Mouse (Mus musculus) heart, embryonic 11.5 days (tissue): ENCODE data around the gene Ints3. TPM values are rescaled to one million over a fixed set of nuclear protein-coding genes. Genes with fewer than 3 reads are reported as not detected.
"Not testable (repeated sequence)": the region's sequence is repeated elsewhere in the genome, so short reads cannot be mapped to it uniquely, and the experiment has no call there.

Experiments used
- ATAC-seq: fragments of 200-750 bp; cut with Nextera tagmentation; replicated peaks from 2 replicates; pipeline ENCODE4 v1.8.0; 2017; ENCODE audit warnings: moderate library complexity; ENCODE audit not compliant: insufficient number of reproducible peaks, low FRiP score, low TSS enrichment
- H3K27ac ChIP-seq: fragments of 300-500 bp; sonication (generic); 2 replicates; pipeline ENCODE4 v1.5.1; 2014; ENCODE audit warnings: mild to moderate bottlenecking, low read depth, low read length
- H3K27me3 ChIP-seq: fragments of 300-500 bp; sonication (generic); 2 replicates; pipeline ENCODE4 v1.6.1; 2014; ENCODE audit warnings: mild to moderate bottlenecking, low read length, mixed read lengths; ENCODE audit not compliant: control insufficient read depth, insufficient read depth
- H3K36me3 ChIP-seq: fragments of 300-500 bp; sonication (generic); 2 replicates; pipeline ENCODE4 v1.6.1; 2014; ENCODE audit warnings: mild to moderate bottlenecking, low read length, moderate library complexity, mixed read lengths; ENCODE audit not compliant: control insufficient read depth, insufficient read depth
- H3K4me1 ChIP-seq: fragments of 300-500 bp; sonication (generic); 2 replicates; pipeline ENCODE4 v1.6.1; 2014; ENCODE audit warnings: low read length; ENCODE audit not compliant: control insufficient read depth, insufficient read depth
- H3K4me2 ChIP-seq: fragments of 300-500 bp; sonication (generic); 2 replicates; pipeline ENCODE4 v1.6.1; 2014; ENCODE audit warnings: mild to moderate bottlenecking, moderate library complexity
- H3K4me3 ChIP-seq: fragments of 300-500 bp; sonication (generic); 2 replicates; pipeline ENCODE4 v1.5.1; 2014; ENCODE audit warnings: low read depth, low read length
- H3K9ac ChIP-seq: fragments of 300-500 bp; sonication (generic); 2 replicates; pipeline ENCODE4 v1.6.1; 2014; ENCODE audit warnings: mild to moderate bottlenecking, low read depth, low read length, moderate library complexity
- H3K9me3 ChIP-seq: fragments of 300-500 bp; sonication (generic); replicated peaks from 2 replicates; pipeline ENCODE4 v1.6.1; 2016; ENCODE audit warnings: low read length; ENCODE audit not compliant: control insufficient read depth
- WGBS: fragments of 180-500 bp; shearing (Covaris S2); extraction: QIAGEN DNeasy Blood & Tissue Kit; methylation state at CpG from one replicate; pipeline ENCODE4 v1.1.7; 2014; ENCODE audit not compliant: insufficient replicate concordance; 5-methylcytosine and 5-hydroxymethylcytosine counted together
- polyA plus RNA-seq: library from polyadenylated mRNA; unstranded; fragments of >200 nt; fragmentation: Nextera tagmentation; extraction: Ambion mirVana; gene quantifications from 2 replicates; pipeline ENCODE4 v1.2.1, GENCODE M21; 2014

Gene Ints3
- polyA plus RNA-seq, 1 experiment from 2014 or later: 26.9 TPM

DNA sequence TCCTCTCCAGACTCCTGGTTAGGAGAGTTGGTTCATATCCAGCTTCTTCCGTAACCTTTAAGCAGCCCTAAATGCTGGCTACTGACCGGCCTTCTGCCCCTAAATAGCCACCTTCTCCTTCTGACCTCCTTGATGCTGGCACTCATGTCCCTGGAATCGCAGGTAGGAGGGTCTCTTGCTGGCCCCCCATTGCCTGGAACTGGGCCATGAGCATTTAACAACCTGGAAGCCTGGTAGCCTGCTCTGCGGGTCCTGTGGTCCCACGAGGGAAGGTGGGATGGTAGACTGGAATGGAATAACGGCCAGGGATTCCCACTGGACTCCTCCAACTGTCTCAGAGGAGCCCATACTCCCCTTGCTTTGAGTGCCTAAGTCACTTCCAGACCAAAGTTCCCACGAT is 61.6 kb downstream of the Ints3 start:
- H3K4me2 ChIP-seq: no peak overlapping the region
- no peaks in the 10 kb centered on the region for H3K27me3 ChIP-seq
- no peak overlapping the region for H3K9ac ChIP-seq
- H3K4me3 ChIP-seq: no peak overlapping the region
- H3K4me1 ChIP-seq: no peaks in the 10 kb centered on the region
- no peak for ATAC-seq
- WGBS: 68% methylated on average over 7 of the region's 7 CpGs
- no peak overlapping the region for H3K27ac ChIP-seq
- H3K36me3 ChIP-seq: no peaks in the 10 kb centered on the region
- H3K9me3 ChIP-seq: no peaks in the 10 kb centered on the region

DNA sequence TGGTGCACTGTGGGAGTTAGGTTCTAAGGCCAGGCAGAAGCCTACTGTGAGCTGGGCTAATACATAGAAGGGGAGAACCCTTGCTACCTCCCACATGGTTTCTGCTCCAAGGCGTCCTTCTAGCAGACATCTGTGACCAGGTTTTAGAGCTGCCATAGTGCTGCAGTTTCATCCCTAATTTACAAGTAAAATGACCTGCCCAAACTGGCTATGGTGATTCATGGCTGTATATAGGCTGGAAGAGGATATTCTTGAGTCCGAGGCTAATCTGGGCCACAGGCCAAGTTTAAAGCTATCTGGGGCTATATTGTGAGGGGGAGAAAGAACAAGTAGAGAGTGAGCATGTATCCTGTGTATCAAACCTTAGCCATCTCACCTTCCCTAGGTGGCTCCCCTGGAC is 64.4 kb downstream of the Ints3 start:
- no peaks in the 10 kb centered on the region for H3K27me3 ChIP-seq
- H3K9ac ChIP-seq: no peak overlapping the region
- H3K4me3 ChIP-seq: no peak overlapping the region
- no peaks in the 10 kb centered on the region for H3K4me1 ChIP-seq
- WGBS: 55% methylated on average over 2 of the region's 2 CpGs
- H3K36me3 ChIP-seq: no peaks in the 10 kb centered on the region
- no peak overlapping the region for H3K27ac ChIP-seq
- no peaks in the 10 kb centered on the region for H3K9me3 ChIP-seq
- ATAC-seq: no peak
- no peak overlapping the region for H3K4me2 ChIP-seq

DNA sequence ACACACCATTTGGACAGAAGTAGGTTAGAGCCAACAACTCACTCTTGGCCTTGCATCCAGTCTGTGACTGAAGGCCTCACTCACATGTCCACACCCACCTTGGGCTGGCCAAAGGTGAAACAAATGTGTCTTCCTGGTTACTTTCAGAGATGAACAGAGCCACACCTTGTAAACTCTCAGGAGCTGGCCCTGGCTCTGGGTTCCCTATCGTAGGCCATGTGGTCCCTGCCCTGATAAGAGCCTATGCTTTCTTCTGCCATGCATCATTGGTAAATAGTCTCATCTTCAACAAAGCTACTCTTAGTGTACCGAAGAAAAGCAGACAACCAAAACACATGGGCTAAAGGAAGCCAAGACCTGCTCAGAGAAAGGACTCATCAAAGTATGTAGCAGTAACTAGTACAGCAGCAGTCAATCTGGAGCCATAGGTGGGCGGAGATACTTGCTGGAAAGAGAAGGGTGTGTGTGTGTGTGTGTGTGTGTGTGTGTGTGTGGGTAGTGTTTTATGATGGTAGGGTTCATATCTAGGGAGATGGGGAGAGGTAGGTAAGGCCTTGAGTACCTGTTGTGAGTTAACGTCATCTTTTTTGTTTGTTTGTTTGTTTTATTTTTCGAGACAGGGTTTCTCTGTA is 66.3 kb downstream of the Ints3 start:
- H3K4me3 ChIP-seq: no peak overlapping the region
- 0 out of 2 replicates have a peak, but pooled peaks have one; percentile 22 for ATAC-seq
- WGBS: 77% methylated on average over 5 of the region's 5 CpGs

DNA sequence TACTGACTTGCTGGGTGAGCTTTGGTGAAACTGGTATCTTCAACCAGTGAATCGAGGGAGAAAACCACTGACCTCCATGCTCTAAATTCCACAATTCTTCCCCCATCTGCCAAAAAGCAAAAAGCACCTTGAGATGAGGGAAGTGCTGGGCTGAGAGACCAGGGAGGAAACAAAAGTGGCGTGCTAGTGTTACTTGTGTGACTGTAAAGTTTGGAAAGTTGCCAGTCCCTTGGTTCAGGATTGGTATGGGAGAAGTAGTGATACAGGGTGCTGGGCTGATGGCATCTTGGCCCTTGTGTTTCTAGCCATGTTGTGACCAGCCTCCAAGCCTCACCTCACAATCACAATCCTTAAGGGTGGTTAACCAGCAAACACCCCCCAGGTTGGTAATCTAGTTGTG is 71.1 kb downstream of the Ints3 start:
- Histone ChIP-seq H3K9me3 (no peaks in the 10 kb centered on the region), H3K27ac (no peak overlapping the region), H3K4me3 (no peak overlapping the region), H3K9ac (no peak overlapping the region), H3K4me2 (no peak overlapping the region), H3K36me3 (peaks cover 10% of the 10 kb centered on the region; the same call in 1 of the 2 replicates), H3K27me3 (no peaks in the 10 kb centered on the region), H3K4me1 (no peaks in the 10 kb centered on the region)
- ATAC-seq: no peak
- WGBS: 83% methylated on average over 2 of the region's 2 CpGs

More for the DNA sequence above, 66.3 kb downstream of the Ints3 start:
- no peaks in the 10 kb centered on the region for H3K36me3 ChIP-seq
- no peaks in the 10 kb centered on the region for H3K9me3 ChIP-seq
- H3K4me2 ChIP-seq: no peak overlapping the region
- no peaks in the 10 kb centered on the region for H3K27me3 ChIP-seq
- no peaks in the 10 kb centered on the region for H3K4me1 ChIP-seq
- no peak overlapping the region for H3K27ac ChIP-seq
- no peak overlapping the region for H3K9ac ChIP-seq

DNA sequence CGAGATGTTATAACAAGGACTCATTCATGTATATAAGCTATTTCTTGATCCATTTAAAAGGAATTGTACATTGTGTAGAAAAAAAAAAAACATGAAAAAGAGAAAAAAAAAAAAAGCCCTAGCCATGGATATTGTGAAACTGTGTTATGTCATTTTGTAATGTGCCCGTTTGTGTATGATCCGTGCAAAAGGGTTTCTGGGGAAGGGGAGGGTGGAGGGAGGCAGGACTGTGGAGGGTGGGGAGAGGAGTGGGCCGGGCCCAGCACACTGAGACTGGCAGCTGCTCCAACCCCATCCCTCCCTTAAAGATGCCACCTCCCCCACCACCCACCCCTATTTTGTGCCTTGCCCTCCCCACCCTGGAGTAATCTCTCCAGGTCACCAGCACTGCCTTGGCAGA is 71.9 kb downstream of the Ints3 start:
- H3K4me3 ChIP-seq: no peak overlapping the region
- H3K4me2 ChIP-seq: no peak overlapping the region
- 86% methylated on average over 4 of the region's 4 CpGs for WGBS
- ATAC-seq: no peak
- no peak overlapping the region for H3K9ac ChIP-seq
- H3K36me3 ChIP-seq: peaks cover 10% of the 10 kb centered on the region; the same call in 1 of the 2 replicates
- H3K27me3 ChIP-seq: no peaks in the 10 kb centered on the region
- no peak overlapping the region for H3K27ac ChIP-seq
- no peaks in the 10 kb centered on the region for H3K4me1 ChIP-seq
- H3K9me3 ChIP-seq: no peaks in the 10 kb centered on the region

DNA sequence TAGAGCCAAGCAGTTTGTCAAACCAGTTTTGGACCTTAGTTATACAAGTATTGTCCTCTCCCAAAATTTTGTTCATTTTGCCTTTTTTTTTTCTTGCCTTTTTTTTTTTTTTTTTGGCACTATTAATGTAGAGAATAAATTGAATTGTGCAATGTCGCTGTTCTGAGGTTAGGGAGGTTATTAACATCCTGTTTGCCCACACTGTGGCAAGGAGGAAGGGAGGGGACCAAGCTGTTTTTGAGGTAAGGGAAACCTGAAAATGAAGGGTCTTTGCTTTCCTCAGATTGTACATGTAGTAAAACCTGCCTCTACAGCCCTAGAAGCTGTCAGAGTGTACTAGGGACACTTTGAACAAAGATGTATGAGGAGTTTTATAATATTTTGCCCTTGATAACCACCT is 74.2 kb downstream of the Ints3 start:
- Histone ChIP-seq H3K27me3 (no peaks in the 10 kb centered on the region), H3K9ac (no peak overlapping the region), H3K4me3 (no peak overlapping the region), H3K4me1 (no peaks in the 10 kb centered on the region), H3K9me3 (no peaks in the 10 kb centered on the region), H3K4me2 (no peak overlapping the region), H3K36me3 (peaks cover 25% of the 10 kb centered on the region; the same call in 1 of the 2 replicates), H3K27ac (no peak overlapping the region)
- ATAC-seq: no peak
- WGBS: 93% methylated on average over 1 of the region's 1 CpGs

DNA sequence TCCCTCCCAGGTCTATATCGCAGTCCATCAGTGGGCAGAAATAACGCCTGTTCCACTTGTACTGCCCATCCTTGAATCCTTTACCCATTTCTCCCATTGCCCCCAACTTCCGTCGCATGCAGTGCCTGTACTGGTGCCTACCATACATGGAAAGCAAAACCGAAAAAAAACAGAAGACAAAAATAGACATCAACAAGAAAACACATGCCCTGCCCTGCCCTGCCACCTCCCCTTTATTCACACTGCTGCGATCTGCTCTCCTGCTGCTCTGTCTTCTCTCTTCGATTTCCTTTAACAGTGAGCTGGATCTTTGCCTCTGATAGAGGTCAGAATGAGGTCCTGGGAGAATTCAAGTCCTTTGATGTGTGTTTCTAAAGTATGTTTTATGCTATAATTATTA is 75.5 kb downstream of the Ints3 start:
- Histone ChIP-seq H3K27ac (no peak overlapping the region), H3K4me1 (no peaks in the 10 kb centered on the region), H3K4me2 (no peak overlapping the region), H3K9ac (no peak overlapping the region), H3K36me3 (peaks cover 29% of the 10 kb centered on the region), H3K4me3 (no peak overlapping the region), H3K9me3 (no peaks in the 10 kb centered on the region), H3K27me3 (no peaks in the 10 kb centered on the region)
- 84% methylated on average over 7 of the region's 7 CpGs for WGBS
- ATAC-seq: no peak

DNA sequence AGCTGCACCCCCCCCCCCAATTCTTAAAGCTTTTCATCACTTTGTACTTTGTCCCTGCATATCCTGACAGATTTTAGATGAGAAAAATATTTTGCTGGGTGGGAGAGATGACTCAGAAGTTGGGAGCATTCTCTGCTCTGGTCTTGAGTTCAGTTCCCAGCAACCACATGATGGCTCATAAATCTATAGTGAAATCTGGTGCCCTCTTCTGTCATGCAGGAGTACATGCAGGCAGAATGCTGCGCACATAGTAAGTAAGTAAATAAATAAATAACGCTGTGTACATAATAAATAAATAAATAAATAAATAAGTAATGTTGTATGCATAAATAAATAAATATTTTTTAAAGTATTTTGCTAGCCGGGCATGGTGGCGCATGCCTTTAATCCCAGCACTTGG is 85.6 kb downstream of the Ints3 start:
- H3K9ac ChIP-seq: no peak overlapping the region
- no peak for ATAC-seq
- H3K9me3 ChIP-seq: no peaks in the 10 kb centered on the region
- H3K4me3 ChIP-seq: no peak overlapping the region
- no peaks in the 10 kb centered on the region for H3K4me1 ChIP-seq
- peaks cover 31% of the 10 kb centered on the region for H3K36me3 ChIP-seq
- WGBS: 95% methylated on average over 4 of the region's 4 CpGs
- H3K27ac ChIP-seq: no peak overlapping the region
- no peaks in the 10 kb centered on the region for H3K27me3 ChIP-seq
- H3K4me2 ChIP-seq: no peak overlapping the region

DNA sequence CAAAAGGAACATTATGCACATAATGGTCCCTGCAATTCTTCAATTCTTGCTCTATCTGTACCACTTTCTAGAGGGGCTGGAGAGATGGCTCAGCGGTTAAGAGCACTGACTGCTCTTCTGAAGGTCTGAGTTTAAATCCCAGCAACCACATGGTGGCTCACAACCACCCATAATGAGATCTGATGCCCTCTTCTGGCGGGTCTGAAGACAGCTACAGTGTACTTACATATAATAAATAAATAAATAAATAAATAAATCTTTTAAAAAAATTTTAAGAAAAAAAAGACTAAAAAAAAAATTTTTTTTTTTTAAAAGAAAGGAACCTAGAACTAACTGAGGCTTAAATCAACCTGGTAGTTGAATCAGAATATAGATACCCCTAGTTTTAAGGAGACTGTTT is 90.6 kb downstream of the Ints3 start:
- H3K4me1 ChIP-seq, H3K4me3 ChIP-seq, H3K27ac ChIP-seq, ATAC-seq, H3K9me3 ChIP-seq, H3K27me3 ChIP-seq, H3K4me2 ChIP-seq, H3K9ac ChIP-seq: not testable (repeated sequence)
- H3K36me3 ChIP-seq: peaks cover 17% of the 10 kb centered on the region
- WGBS: 64% methylated on average over 2 of the region's 2 CpGs
